Mouse (Mus musculus): ENCODE results near the gene Gna13. TPM values are rescaled to one million over a fixed set of nuclear protein-coding genes. Genes with fewer than 3 reads are reported as not detected.

Gna13 gene
- polyA plus RNA-seq, 1 experiment, result 24.1 TPM

DNA sequence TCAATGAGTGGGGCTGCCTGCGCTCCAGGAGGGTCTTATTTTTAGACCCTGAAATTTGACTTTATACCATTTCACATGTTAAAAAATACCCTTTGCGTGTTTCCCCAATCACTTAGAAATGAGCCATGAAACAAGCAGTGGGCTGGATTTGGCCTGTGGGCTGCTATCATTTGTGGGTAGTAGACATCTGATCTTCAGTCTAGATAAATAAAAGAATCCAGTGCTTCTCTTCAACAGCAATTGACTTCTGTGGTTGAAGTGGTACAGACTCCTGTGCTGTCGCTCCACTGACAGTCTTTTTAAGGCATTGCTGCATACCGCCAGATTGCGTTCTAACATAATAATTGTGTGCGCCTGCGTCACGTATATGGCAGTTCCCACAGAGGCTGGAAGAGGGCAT lies 22.7 kb downstream of the Gna13 start:
- Histone ChIP-seq H3K4me2 (ENCODE audit: low read depth) (no peak overlapping the region), H3K4me3 (no peak overlapping the region), H3ac (ENCODE audit: control insufficient read depth, insufficient read length) (no peak overlapping the region), H3K27me3 (ENCODE audit: control insufficient read depth, insufficient read depth, insufficient read length) (no peaks in the 10 kb centered on the region), H3K36me3 (ENCODE audit: control insufficient read depth, insufficient read depth) (no peaks in the 10 kb centered on the region), H3K79me2 (ENCODE audit: control insufficient read depth, insufficient read depth) (peaks cover 90% of the 10 kb centered on the region)
- TF ChIP-seq TCF12 (IDR thresholded peaks at IDR 0.05; ENCODE audit: insufficient read depth, poor library complexity, severe bottlenecking) (no peak), MYOG (IDR thresholded peaks at IDR 0.05; ENCODE audit: control insufficient read depth in 1 of 3, insufficient read depth in 1 of 3, insufficient read length in 2 of 3, low read depth in 2 of 3) (no peak), TCF3 (IDR thresholded peaks at IDR 0.05; ENCODE audit: insufficient read length, low read depth) (no peak), POLR2A (IDR thresholded peaks at IDR 0.05; ENCODE audit: insufficient read length, low read depth) (no peak), USF1 (IDR thresholded peaks at IDR 0.05; ENCODE audit: low read depth) (no peak), POLR2AphosphoS2 (IDR thresholded peaks at IDR 0.05; ENCODE audit: insufficient read length, low read depth) (no peak), SRF (IDR thresholded peaks at IDR 0.05; ENCODE audit: control insufficient read depth, insufficient read length, low read depth) (no peak), CEBPB (IDR thresholded peaks at IDR 0.05; ENCODE audit: insufficient read depth, poor library complexity, severe bottlenecking) (no peak), MAX (IDR thresholded peaks at IDR 0.05; ENCODE audit: low read depth) (no peak), REST (IDR thresholded peaks at IDR 0.05; ENCODE audit: insufficient read depth, insufficient read length) (no peak), MYOD1 (IDR thresholded peaks at IDR 0.05; ENCODE audit: control insufficient read depth in 1 of 3, insufficient read length in 2 of 3, low read depth in 2 of 3) (no peak), E2F4 (IDR thresholded peaks at IDR 0.05; ENCODE audit: insufficient read depth) (no peak)

DNA sequence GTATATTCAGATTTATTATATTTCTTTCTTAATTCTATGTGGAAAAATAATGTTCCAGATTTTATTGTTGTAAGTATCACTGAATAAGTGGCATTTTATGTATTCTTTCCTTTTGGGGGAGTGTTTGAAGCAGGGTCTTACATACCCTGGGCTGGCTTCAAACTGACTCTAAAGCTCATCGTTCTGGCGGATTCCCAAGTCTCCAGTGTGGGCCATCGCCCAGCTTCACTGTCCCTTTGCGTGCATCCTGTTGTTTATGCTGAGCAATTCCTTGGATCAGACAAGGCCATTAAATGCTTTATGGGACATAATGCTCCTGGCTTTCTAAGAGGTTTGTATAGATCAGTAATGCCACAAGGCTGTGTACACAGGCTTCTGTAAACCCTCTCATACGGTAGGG lies 26.4 kb downstream of the Gna13 start:
- peaks cover 56% of the 10 kb centered on the region for H3K79me2 ChIP-seq (ENCODE audit: control insufficient read depth, insufficient read depth)
- TF ChIP-seq SRF (IDR thresholded peaks at IDR 0.05; ENCODE audit: control insufficient read depth, insufficient read length, low read depth), result no peak
- TF ChIP-seq POLR2A (IDR thresholded peaks at IDR 0.05; ENCODE audit: insufficient read length, low read depth), result no peak
- no peak for TF ChIP-seq E2F4 (IDR thresholded peaks at IDR 0.05; ENCODE audit: insufficient read depth)
- no peak for TF ChIP-seq MYOD1 (IDR thresholded peaks at IDR 0.05; ENCODE audit: control insufficient read depth in 1 of 3, insufficient read length in 2 of 3, low read depth in 2 of 3)
- no peak for TF ChIP-seq CEBPB (IDR thresholded peaks at IDR 0.05; ENCODE audit: insufficient read depth, poor library complexity, severe bottlenecking)
- TF ChIP-seq TCF12 (IDR thresholded peaks at IDR 0.05; ENCODE audit: insufficient read depth, poor library complexity, severe bottlenecking), result no peak
- no peak for TF ChIP-seq MYOG (IDR thresholded peaks at IDR 0.05; ENCODE audit: control insufficient read depth in 1 of 3, insufficient read depth in 1 of 3, insufficient read length in 2 of 3, low read depth in 2 of 3)
- no peak for TF ChIP-seq MAX (IDR thresholded peaks at IDR 0.05; ENCODE audit: low read depth)
- no peak for TF ChIP-seq USF1 (IDR thresholded peaks at IDR 0.05; ENCODE audit: low read depth)
- H3K4me3 ChIP-seq, result no peak overlapping the region
- H3K4me2 ChIP-seq (ENCODE audit: low read depth), result no peak overlapping the region
- no peak overlapping the region for H3ac ChIP-seq (ENCODE audit: control insufficient read depth, insufficient read length)
- H3K27me3 ChIP-seq (ENCODE audit: control insufficient read depth, insufficient read depth, insufficient read length), result no peaks in the 10 kb centered on the region
- no peaks in the 10 kb centered on the region for H3K36me3 ChIP-seq (ENCODE audit: control insufficient read depth, insufficient read depth)

DNA sequence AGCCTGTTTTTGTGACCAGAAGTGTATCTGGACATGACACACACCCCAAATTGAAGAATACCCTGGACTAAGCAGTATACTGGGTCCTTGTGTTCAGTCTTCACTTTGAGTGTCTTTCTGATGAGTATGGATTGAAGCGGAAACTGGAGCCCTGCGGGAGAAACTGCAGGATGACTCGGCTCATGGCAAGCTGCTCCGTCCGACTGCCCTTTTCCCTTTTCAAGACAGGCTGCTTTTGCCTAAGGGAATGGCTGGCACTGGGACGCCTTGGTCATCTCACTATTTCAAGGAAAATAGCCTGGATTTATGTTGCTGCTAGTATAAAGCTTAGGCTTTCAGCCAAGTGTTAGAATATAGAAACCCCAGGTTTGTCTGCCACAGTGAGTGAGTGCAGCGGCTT lies 28.6 kb downstream of the Gna13 start:
- H3K27me3 ChIP-seq (ENCODE audit: control insufficient read depth, insufficient read depth, insufficient read length), result no peaks in the 10 kb centered on the region
- TF ChIP-seq SRF (IDR thresholded peaks at IDR 0.05; ENCODE audit: control insufficient read depth, insufficient read length, low read depth) (no peak), POLR2AphosphoS2 (IDR thresholded peaks at IDR 0.05; ENCODE audit: insufficient read length, low read depth) (no peak), POLR2A (IDR thresholded peaks at IDR 0.05; ENCODE audit: insufficient read length, low read depth) (no peak), E2F4 (IDR thresholded peaks at IDR 0.05; ENCODE audit: insufficient read depth) (no peak)
- H3K36me3 ChIP-seq (ENCODE audit: control insufficient read depth, insufficient read depth), result peaks cover 7% of the 10 kb centered on the region
- no peak overlapping the region for H3K4me3 ChIP-seq
- peaks cover 35% of the 10 kb centered on the region for H3K79me2 ChIP-seq (ENCODE audit: control insufficient read depth, insufficient read depth)
- no peak overlapping the region for H3ac ChIP-seq (ENCODE audit: control insufficient read depth, insufficient read length)
- no peak overlapping the region for H3K4me2 ChIP-seq (ENCODE audit: low read depth)

DNA sequence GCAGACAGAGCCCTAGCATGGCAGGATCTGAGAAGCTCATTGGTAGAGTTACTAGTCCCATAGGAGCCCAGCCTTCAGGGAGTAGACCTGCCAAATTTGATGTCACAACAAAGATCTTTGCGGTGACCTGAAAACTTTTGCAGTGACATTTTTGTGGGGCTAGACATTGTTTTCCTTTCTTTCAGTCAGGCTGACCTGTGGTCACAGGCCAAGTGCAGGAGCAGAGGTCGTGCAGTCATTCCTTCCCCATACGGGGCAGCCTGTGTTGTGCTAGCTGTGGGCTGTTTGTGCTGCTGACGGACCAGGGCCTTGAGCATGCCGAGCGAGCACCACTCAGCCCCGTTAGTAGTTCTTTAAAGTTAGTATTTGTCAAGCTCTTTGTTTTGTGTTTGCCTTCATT lies 29.1 kb downstream of the Gna13 start:
- H3K36me3 ChIP-seq (ENCODE audit: control insufficient read depth, insufficient read depth), result peaks cover 9% of the 10 kb centered on the region
- no peak overlapping the region for H3ac ChIP-seq (ENCODE audit: control insufficient read depth, insufficient read length)
- peaks cover 30% of the 10 kb centered on the region for H3K79me2 ChIP-seq (ENCODE audit: control insufficient read depth, insufficient read depth)
- no peak overlapping the region for H3K4me2 ChIP-seq (ENCODE audit: low read depth)
- TF ChIP-seq REST (IDR thresholded peaks at IDR 0.05; ENCODE audit: insufficient read depth, insufficient read length) (no peak), TCF12 (IDR thresholded peaks at IDR 0.05; ENCODE audit: insufficient read depth, poor library complexity, severe bottlenecking) (no peak), E2F4 (IDR thresholded peaks at IDR 0.05; ENCODE audit: insufficient read depth) (no peak), USF1 (IDR thresholded peaks at IDR 0.05; ENCODE audit: low read depth) (no peak), POLR2AphosphoS2 (IDR thresholded peaks at IDR 0.05; ENCODE audit: insufficient read length, low read depth) (no peak), MAX (IDR thresholded peaks at IDR 0.05; ENCODE audit: low read depth) (no peak), CEBPB (IDR thresholded peaks at IDR 0.05; ENCODE audit: insufficient read depth, poor library complexity, severe bottlenecking) (no peak), SRF (IDR thresholded peaks at IDR 0.05; ENCODE audit: control insufficient read depth, insufficient read length, low read depth) (no peak), POLR2A (IDR thresholded peaks at IDR 0.05; ENCODE audit: insufficient read length, low read depth) (no peak)
- H3K4me3 ChIP-seq, result no peak overlapping the region
- H3K27me3 ChIP-seq (ENCODE audit: control insufficient read depth, insufficient read depth, insufficient read length), result no peaks in the 10 kb centered on the region

DNA sequence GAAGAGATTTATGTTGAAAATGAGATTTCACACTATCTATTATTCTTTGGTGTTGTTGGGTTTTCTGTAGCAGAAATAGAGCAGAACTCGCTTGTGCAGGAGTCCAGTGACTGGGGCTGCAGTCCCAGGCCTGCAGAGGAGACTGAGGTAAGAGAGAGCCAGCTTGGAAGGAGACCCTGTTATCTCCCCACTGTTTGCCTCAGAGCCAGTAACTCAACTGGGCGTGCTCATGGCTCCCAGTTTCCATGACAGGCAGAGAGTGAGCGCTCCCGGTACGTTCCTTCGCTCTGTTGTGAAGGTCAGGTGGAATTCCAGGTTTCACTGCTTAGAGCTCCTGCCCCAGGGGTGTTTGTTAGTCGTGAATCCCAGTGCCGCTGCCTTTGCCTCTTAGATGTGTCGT lies 30.0 kb downstream of the Gna13 start:
- Histone ChIP-seq H3K36me3 (ENCODE audit: control insufficient read depth, insufficient read depth) (peaks cover 14% of the 10 kb centered on the region), H3K4me2 (ENCODE audit: low read depth) (no peak overlapping the region), H3K79me2 (ENCODE audit: control insufficient read depth, insufficient read depth) (peaks cover 21% of the 10 kb centered on the region), H3K27me3 (ENCODE audit: control insufficient read depth, insufficient read depth, insufficient read length) (no peaks in the 10 kb centered on the region), H3ac (ENCODE audit: control insufficient read depth, insufficient read length) (no peak overlapping the region), H3K4me3 (no peak overlapping the region)
- TF ChIP-seq TCF3 (IDR thresholded peaks at IDR 0.05; ENCODE audit: insufficient read length, low read depth), result no peak
- TF ChIP-seq POLR2A (IDR thresholded peaks at IDR 0.05; ENCODE audit: insufficient read length, low read depth), result no peak
- no peak for TF ChIP-seq SRF (IDR thresholded peaks at IDR 0.05; ENCODE audit: control insufficient read depth, insufficient read length, low read depth)
- TF ChIP-seq POLR2AphosphoS2 (IDR thresholded peaks at IDR 0.05; ENCODE audit: insufficient read length, low read depth), result no peak
- TF ChIP-seq MYOD1 (IDR thresholded peaks at IDR 0.05; ENCODE audit: control insufficient read depth in 1 of 3, insufficient read length in 2 of 3, low read depth in 2 of 3), result no peak
- no peak for TF ChIP-seq E2F4 (IDR thresholded peaks at IDR 0.05; ENCODE audit: insufficient read depth)
- no peak for TF ChIP-seq MYOG (IDR thresholded peaks at IDR 0.05; ENCODE audit: control insufficient read depth in 1 of 3, insufficient read depth in 1 of 3, insufficient read length in 2 of 3, low read depth in 2 of 3)
- no peak for TF ChIP-seq REST (IDR thresholded peaks at IDR 0.05; ENCODE audit: insufficient read depth, insufficient read length)
- TF ChIP-seq CEBPB (IDR thresholded peaks at IDR 0.05; ENCODE audit: insufficient read depth, poor library complexity, severe bottlenecking), result no peak
- TF ChIP-seq MAX (IDR thresholded peaks at IDR 0.05; ENCODE audit: low read depth), result no peak
